Mouse (Mus musculus) T-cell, adult 2 months (primary cell): ENCODE data around the gene Gm37240.

Source experiments
- DNase-seq: peaks from one replicate; pipeline ENCODE4 v3.0.0; 2022; ENCODE audit warnings: low spot score

The Gm37240 gene

GRCm38 (mm10) chr3:85634389-85635125, 252.8 kb downstream of the Gm37240 start:
- no peak for DNase-seq

GRCm38 (mm10) chr3:85633733-85634132, 253.6 kb downstream of the Gm37240 start:
- DNase-seq, result no peak

DNA sequence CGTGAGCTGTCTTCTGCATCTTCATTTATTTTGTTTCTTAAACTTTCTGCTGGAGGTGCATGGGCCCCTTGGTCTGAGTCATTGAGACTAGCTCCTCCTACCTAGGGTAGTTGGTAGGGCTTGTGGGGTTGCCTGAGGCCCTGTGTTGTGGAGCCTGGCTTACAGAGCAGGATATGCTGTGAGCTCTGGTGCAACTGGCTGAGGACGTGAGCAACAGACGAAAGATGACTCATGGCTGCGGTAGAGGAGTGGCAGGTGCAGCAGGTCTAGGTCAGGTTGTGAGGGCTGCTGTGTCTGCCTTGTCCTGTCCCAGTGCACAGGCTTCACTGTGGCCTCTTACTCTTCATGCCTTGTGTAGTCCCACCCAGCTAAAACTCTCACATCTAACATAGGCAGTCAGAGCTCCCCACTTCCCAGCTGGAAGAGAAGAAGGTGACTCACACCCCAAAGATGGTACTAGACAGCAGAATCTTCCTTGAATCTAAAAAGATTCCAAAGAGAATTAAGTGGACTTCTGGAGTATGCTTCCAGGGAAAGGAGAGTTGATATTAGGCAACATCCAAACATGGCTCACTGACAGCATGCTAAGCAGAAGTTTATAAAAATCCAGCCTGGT, 257.3 kb downstream of the Gm37240 start:
- DNase-seq, result no peak

DNA sequence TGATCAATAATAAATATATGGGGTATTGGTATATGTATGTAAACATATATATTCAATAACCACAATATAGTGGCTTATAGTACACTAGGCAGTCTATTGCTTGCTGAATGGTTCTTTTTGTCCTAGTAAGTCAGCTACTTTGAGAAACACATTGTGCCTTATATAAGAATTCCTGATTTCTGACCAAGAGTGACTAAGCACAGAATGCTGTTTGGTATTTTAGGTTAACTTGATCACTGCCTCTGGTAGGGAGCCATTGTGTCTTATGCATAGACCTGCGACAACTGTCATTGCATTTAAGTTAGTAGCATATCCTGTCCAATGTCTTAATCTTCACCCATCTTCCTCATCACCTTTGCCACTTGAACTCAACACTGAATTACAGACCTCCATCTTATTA, 267.6 kb downstream of the Gm37240 start:
- DNase-seq, result no peak

- no peak for DNase-seq
These were observed 268.0 kb downstream of the Gm37240 start for GRCm38 (mm10) chr3:85619345-85619744.

GRCm38 (mm10) chr3:85618885-85619284, 268.4 kb downstream of the Gm37240 start:
- no peak for DNase-seq

- no peak for DNase-seq
These were observed 270.9 kb downstream of the Gm37240 start for GRCm38 (mm10) chr3:85616389-85616788.

- DNase-seq, result no peak
These were observed 279.6 kb downstream of the Gm37240 start for GRCm38 (mm10) chr3:85607753-85608152.

- DNase-seq, result no peak
These were observed 280.4 kb downstream of the Gm37240 start for GRCm38 (mm10) chr3:85606912-85607311.

DNA sequence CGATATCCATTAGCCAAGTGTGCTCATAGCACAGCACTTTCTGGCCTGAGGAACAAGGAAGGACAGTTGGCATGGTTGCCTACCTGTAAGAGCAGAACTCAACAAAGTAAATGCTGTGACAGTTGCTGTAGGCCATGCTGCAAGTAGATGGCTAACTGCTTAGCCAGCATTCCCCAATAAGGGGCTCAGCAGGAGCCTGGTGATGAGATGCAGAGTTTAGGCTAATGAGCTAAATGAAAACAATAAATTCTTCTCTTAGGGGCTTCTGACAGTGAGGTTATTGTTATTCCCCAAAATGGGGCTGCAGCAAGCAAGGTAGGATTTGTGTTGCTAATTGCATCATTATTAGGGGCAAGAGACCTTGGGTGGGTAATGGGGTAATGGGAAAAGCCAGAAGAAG, 283.5 kb downstream of the Gm37240 start:
- DNase-seq, result no peak

DNA sequence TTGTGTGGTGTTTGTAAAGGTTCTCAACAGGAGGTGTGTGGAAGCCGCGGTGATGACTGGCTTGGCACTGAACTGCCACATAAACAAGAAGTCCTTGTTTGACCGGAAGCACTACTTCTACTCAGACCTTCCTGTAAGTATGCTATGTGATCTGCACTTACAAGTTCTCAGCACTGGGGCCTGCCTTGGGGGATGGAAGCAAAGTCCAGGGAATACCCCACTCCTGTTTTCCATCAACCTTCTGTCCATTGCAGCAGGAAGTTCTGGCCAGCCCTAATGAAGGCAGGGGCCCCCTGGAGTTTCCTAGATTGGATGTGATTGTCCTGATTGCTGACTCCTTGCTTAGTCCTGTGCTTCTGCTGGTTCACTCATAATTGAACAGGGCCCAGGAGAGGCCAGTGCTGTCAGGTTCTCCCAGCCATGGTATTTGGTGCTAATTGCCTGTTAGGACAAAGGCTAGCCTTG, 285.4 kb downstream of the Gm37240 start:
- no peak for DNase-seq

DNA sequence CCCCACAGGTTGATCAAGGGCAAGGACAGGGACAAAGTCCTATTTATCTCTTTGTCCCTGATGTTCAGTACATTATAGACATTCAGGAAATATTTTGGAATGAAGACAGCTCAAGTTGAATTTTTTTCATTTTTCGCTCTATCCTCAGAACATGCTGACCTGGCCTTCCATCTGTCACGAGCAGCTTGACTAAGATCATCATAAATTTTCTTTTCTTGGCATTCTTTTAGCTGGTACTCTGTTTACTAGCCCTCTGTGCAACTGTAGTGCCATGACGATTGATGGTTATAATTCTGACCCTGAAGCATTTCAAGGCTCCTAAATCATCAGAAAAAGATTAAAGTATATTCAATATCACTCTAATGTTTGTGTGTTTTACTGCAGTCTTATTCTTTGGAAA, 287.8 kb downstream of the Gm37240 start:
- DNase-seq, result no peak

GRCm38 (mm10) chr3:85594452-85594851, 292.9 kb downstream of the Gm37240 start:
- no peak for DNase-seq

DNA sequence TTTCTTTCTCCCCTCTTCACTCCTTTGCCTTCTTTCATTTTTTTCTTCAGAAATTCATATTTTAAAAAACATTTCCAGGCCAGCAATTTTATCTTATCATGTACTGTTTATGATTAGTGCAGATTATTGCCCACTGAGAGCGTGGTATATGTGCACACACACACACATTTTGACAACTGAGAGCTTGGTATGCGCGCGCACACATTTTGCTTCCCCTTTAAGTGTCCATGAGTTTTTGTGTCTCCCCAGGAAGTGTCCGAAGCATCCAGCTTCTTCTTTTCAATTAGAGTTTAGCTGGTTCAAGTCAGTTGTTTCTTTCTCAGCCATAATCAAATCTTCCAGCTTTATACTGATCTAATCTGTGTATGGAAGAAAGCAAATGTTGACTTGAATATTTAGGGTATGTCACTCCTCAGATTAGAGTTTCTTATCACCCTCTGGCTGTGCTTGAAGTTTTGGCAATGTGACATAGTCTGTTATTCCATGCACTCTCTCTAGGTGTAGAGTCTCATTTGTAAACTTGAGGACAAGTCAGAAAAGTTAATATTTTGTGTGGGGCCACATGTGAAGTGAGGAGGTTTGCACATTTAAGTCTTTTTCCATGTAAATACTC, 294.6 kb downstream of the Gm37240 start:
- no peak for DNase-seq

DNA sequence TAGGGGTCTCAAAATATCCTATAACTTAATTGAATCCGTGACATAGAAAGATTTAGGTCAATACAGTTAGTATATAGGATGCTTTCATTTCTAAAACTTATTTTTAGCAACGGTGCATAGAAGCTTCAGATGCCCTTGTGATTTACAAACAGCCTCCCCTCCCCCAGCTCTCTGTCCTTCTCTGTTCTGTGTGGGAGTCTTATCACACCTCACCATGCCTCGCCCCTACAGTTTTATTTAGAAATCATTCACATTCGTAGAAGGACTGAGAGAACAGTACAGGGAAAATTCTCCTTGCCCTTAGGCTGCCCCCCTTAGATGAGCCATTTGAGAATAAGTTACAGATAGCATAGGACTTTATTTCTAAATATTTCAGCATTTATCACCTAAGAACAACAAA, 295.3 kb downstream of the Gm37240 start:
- DNase-seq, result no peak

DNA sequence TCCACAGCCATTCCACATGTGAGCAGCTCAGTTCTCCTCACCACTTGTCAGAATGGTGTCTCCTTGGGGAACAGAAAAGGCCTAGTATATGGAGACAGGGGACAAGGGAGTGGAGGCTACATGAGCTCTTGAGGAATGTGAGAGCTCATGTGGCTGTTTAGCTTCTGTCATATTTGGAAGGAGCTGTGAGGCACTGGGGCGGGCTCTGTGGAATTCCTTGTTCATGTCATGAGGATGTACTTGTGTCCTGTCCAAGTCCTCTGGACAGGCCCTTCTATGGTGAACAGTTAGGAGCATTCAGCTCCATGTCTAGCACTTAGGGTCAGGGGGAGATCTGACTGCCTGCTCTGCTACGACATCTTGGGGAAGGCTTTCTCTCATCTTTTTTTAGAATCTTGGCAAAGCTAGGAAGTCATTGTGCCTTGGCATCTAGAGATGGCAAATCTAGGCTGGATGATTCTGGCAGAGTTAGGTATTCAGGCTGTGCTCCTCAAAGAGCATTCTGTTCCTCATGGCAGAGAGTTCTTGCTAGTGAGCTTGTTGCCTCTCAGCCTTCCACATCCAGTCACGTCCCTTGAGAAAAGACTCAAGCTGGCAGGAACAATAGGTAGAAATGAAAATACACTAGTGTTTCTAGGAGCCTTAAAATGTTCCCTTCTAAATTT, 297.1 kb downstream of the Gm37240 start:
- DNase-seq, result no peak

DNA sequence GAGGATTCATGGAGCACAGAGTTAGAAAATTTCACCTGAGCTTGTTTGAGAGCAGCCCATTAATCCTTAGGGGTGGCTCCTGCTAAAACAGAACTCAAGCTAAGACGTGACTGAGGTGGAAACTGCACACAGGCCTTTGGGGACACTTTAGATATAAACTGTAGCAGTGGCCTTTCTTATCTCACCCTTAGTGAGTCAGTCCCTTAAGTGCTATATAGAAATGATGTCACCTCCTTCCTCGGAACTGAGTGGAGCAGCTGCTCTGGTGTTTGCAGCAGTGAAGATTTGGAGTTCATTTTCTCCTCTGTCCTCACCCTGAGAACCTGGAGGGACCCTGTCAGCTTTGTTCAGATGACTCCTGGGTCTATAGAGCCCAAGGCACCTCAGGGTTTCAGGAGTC, 298.6 kb downstream of the Gm37240 start:
- DNase-seq, result no peak

DNA sequence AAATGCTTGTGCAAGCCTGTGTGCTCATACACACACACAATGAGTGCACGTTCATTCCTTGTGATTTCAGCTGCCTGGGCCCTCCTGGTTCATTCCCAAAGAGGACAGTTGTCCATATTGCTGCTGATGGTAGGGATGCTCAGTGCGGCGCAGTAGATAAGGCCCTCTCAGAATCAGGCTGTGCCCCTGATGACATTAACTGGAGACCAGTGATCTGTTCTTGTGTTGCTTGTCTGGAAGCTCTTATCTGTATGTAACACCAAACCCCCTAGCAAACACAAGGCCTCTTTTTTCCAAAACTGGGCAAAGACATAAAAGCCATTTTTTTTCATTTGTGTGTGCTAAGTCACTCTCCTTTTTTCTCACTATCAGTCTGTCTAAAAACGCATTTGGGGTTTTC, 302.4 kb downstream of the Gm37240 start:
- no peak for DNase-seq

- DNase-seq, result no peak
These were observed 304.1 kb downstream of the Gm37240 start for GRCm38 (mm10) chr3:85583194-85583593.

GRCm38 (mm10) chr3:85582726-85583125, 304.6 kb downstream of the Gm37240 start:
- no peak for DNase-seq

- peak; percentile 98 for DNase-seq
These were observed 313.2 kb downstream of the Gm37240 start, which contains the start of gene Gatb for GRCm38 (mm10) chr3:85573864-85574830. TSS of gene Gatb (plus strand) at chr3:85574119.
